Mouse (Mus musculus) gastrocnemius, postnatal 4 days (tissue): ENCODE measurements around the gene Lgals12. TPM values are rescaled to one million over a fixed set of nuclear protein-coding genes. Genes with fewer than 3 reads are reported as not detected.

Source experiments
- DNase-seq, 2 experiments: peaks; one replicate each; pipeline ENCODE4 v3.0.0; 2021 to 2022; ENCODE audit warnings: low spot score in 2 of 2, mixed read lengths in 2 of 2
- long read RNA-seq, 2 experiments: library from polyadenylated mRNA; stranded (forward); transcript quantifications; one replicate each; pipeline ENCODE4 v2.0.0; 2021
- total RNA-seq, 2 experiments: library from RNA; stranded (reverse); gene quantifications; 2 replicates each; pipeline ENCODE4 v1.2.3; 2021

Lgals12 gene
- total RNA-seq: 1 to 10 TPM; 3.0 to 5.7 TPM
- long read RNA-seq, experiment 1, partial matches to known transcripts: 3 of 8 reads
- long read RNA-seq, experiment 1, other reads (novel, unspliced or antisense): 1 of 8 reads
- long read RNA-seq, experiment 2, partial matches to known transcripts: 0 of 4 reads
- long read RNA-seq, experiment 2, other reads (novel, unspliced or antisense): 2 of 4 reads

- DNase-seq: no peak
Measured at GRCm38 (mm10) chr19:7606801-7607689, at the start of gene Lgals12. Lgals12 (minus strand) TSS chr19:7607193.

GRCm38 (mm10) chr19:7648913-7649666 is 42.1 kb upstream of the Lgals12 start:
- DNase-seq: no peak

- no peak for DNase-seq
Measured at GRCm38 (mm10) chr19:7633786-7634185, 26.8 kb upstream of the Lgals12 start.

- no peak for DNase-seq
Measured at GRCm38 (mm10) chr19:7633021-7633420, 26.0 kb upstream of the Lgals12 start.

- peak; percentile 38 to 57 for DNase-seq
Measured at GRCm38 (mm10) chr19:7617696-7618095, 10.7 kb upstream of the Lgals12 start.

- no peak for DNase-seq
Measured at GRCm38 (mm10) chr19:7617085-7617484, 10.1 kb upstream of the Lgals12 start.

GRCm38 (mm10) chr19:7616231-7616930 is 9.4 kb upstream of the Lgals12 start:
- DNase-seq: no peak

- no peak for DNase-seq
Measured at GRCm38 (mm10) chr19:7613151-7613550, 6.2 kb upstream of the Lgals12 start.

GRCm38 (mm10) chr19:7611942-7612757 is 5.2 kb upstream of the Lgals12 start, which contains the start of gene Hrasls5:
Hrasls5 (plus strand) TSS chr19:7612541.
- peak in 1 of 2 experiments; percentile 25 for DNase-seq

GRCm38 (mm10) chr19:7607690-7608201 is 753 bp upstream of the Lgals12 start:
- no peak for DNase-seq

- peak in 1 of 2 experiments; percentile 15 for DNase-seq
Measured at GRCm38 (mm10) chr19:7605930-7606783, 836 bp downstream of the Lgals12 start.

- peak in 1 of 2 experiments; percentile 10 for DNase-seq
Measured at GRCm38 (mm10) chr19:7605013-7605412, 2.0 kb downstream of the Lgals12 start.

GRCm38 (mm10) chr19:7604107-7604506 is 2.9 kb downstream of the Lgals12 start:
- peak in 1 of 2 experiments; percentile 7 for DNase-seq

- DNase-seq: peak in 1 of 2 experiments; percentile 2
Measured at GRCm38 (mm10) chr19:7601551-7601950, 5.4 kb downstream of the Lgals12 start.

GRCm38 (mm10) chr19:7598481-7598880 is 8.5 kb downstream of the Lgals12 start:
- DNase-seq: peak in 1 of 2 experiments; percentile 5

GRCm38 (mm10) chr19:7595534-7595933 is 11.5 kb downstream of the Lgals12 start:
- no peak for DNase-seq

- no peak for DNase-seq
Measured at GRCm38 (mm10) chr19:7592018-7592417, 15.0 kb downstream of the Lgals12 start.

GRCm38 (mm10) chr19:7590795-7591194 is 16.2 kb downstream of the Lgals12 start:
- DNase-seq: no peak

- DNase-seq: no peak
Measured at GRCm38 (mm10) chr19:7585764-7586163, 21.2 kb downstream of the Lgals12 start.
